Mouse (Mus musculus): ENCODE results near the gene Ranbp3l. TPM values are rescaled to one million over a fixed set of nuclear protein-coding genes. Genes with fewer than 3 reads are reported as not detected.

Ranbp3l gene
- polyA plus RNA-seq, 1 experiment from 2014 or later = 7.6 TPM

GRCm38 (mm10) chr15:9087895-9088682 is 120.3 kb downstream of the Ranbp3l start:
- Histone ChIP-seq H3K4me3 (no peak overlapping the region), H3K9me3 (no peaks in the 10 kb centered on the region), H3K27me3 (no peaks in the 10 kb centered on the region), H3K4me1 (replicated peaks) (no peaks in the 10 kb centered on the region), H3K27ac (replicated peaks) (no peak overlapping the region), H3K9ac (no peak overlapping the region), H3K36me3 (peaks cover 50% of the 10 kb centered on the region), H3K4me2 (no peak overlapping the region)
- ATAC-seq (ENCODE audit: low read depth) = no peak
- 86% methylated on average over 17 of the region's 17 CpGs for WGBS

GRCm38 (mm10) chr15:9088683-9089072 is 120.9 kb downstream of the Ranbp3l start:
- Histone ChIP-seq H3K9ac (no peak overlapping the region), H3K27ac (replicated peaks) (no peak overlapping the region), H3K4me1 (replicated peaks) (no peaks in the 10 kb centered on the region), H3K9me3 (no peaks in the 10 kb centered on the region), H3K36me3 (peaks cover 56% of the 10 kb centered on the region), H3K4me2 (no peak overlapping the region), H3K27me3 (no peaks in the 10 kb centered on the region), H3K4me3 (no peak overlapping the region)
- no peak for ATAC-seq (ENCODE audit: low read depth)
- WGBS = 60% methylated on average over 8 of the region's 8 CpGs

- Histone ChIP-seq H3K9ac (no peak overlapping the region), H3K4me2 (no peak overlapping the region), H3K27me3 (no peaks in the 10 kb centered on the region), H3K27ac (replicated peaks) (no peak overlapping the region), H3K4me3 (no peak overlapping the region), H3K36me3 (peaks cover 62% of the 10 kb centered on the region), H3K9me3 (no peaks in the 10 kb centered on the region), H3K4me1 (replicated peaks) (peaks cover 3% of the 10 kb centered on the region)
- 8% methylated on average over 2 of the region's 2 CpGs for WGBS
- ATAC-seq (ENCODE audit: low read depth) = no peak
Measured at GRCm38 (mm10) chr15:9089136-9089720, 121.5 kb downstream of the Ranbp3l start.

GRCm38 (mm10) chr15:9090662-9091061 is 122.9 kb downstream of the Ranbp3l start:
- ATAC-seq (ENCODE audit: low read depth) = no peak
- peaks cover 7% of the 10 kb centered on the region for H3K4me1 ChIP-seq (replicated peaks)
- WGBS = 97% methylated on average over 5 of the region's 5 CpGs
- H3K9me3 ChIP-seq = no peaks in the 10 kb centered on the region
- H3K9ac ChIP-seq = no peak overlapping the region
- no peaks in the 10 kb centered on the region for H3K27me3 ChIP-seq
- peaks cover 63% of the 10 kb centered on the region for H3K36me3 ChIP-seq
- H3K4me3 ChIP-seq = no peak overlapping the region
- H3K4me2 ChIP-seq = no peak overlapping the region
- H3K27ac ChIP-seq (replicated peaks) = no peak overlapping the region

GRCm38 (mm10) chr15:9093598-9094365 is 126.0 kb downstream of the Ranbp3l start:
- peak overlapping the region; percentile 35 for H3K4me2 ChIP-seq
- no peak overlapping the region for H3K4me3 ChIP-seq
- H3K4me1 ChIP-seq (replicated peaks) = peaks cover 7% of the 10 kb centered on the region
- 77% methylated on average over 11 of the region's 11 CpGs for WGBS
- no peaks in the 10 kb centered on the region for H3K9me3 ChIP-seq
- no peaks in the 10 kb centered on the region for H3K27me3 ChIP-seq
- 0 out of 2 replicates have a peak, but pooled peaks have one; percentile 5 for ATAC-seq (ENCODE audit: low read depth)
- peaks cover 45% of the 10 kb centered on the region for H3K36me3 ChIP-seq
- no peak overlapping the region for H3K9ac ChIP-seq
- no peak overlapping the region for H3K27ac ChIP-seq (replicated peaks)

DNA sequence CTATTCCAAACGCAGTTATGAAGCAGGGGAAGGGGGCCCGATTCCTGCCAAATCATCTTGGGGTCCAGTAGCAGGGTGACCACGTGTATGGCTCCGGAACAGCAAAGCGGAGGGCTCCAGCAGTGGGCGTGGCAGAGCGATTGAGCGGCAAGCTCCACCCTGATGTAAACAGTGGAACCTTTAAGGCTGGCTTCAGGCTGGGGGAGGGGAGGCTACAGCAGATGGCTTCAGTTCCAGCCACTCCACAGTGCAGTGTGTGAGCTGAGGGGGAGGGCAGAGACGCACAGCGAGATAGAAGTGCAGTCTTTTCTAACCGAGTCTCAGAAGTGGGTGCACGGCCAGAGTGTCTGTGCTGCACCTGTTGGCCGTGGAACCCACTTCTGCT is 126.6 kb downstream of the Ranbp3l start:
- 20% methylated on average over 13 of the region's 13 CpGs for WGBS
- no peaks in the 10 kb centered on the region for H3K9me3 ChIP-seq

DNA sequence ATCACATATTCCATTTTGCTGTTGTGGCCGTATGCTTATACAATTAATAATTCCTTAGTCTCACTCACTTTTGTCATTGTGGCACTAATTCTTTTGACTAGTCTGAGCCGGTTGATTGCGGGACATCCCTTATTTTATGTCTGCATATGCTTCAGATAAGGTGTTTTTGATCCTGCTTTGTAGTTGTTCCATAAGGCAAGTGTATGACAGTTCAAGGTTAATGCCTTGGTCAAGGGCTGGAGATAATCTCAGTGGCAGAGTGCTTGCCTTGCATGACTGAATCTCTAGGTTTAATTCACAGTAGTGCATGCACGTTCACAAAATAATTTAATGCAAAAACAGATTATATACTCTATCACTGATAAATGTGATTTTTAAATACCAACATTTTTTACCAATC is 129.1 kb downstream of the Ranbp3l start:
- 92% methylated on average over 4 of the region's 4 CpGs for WGBS
- peaks cover 54% of the 10 kb centered on the region for H3K36me3 ChIP-seq
- H3K4me1 ChIP-seq (replicated peaks) = peaks cover 11% of the 10 kb centered on the region
- no peaks in the 10 kb centered on the region for H3K27me3 ChIP-seq
- ATAC-seq (ENCODE audit: low read depth) = no peak
- H3K4me3 ChIP-seq = no peak overlapping the region
- H3K27ac ChIP-seq (replicated peaks) = no peak overlapping the region
- H3K9ac ChIP-seq = no peak overlapping the region
- H3K4me2 ChIP-seq = no peak overlapping the region
- H3K9me3 ChIP-seq = no peaks in the 10 kb centered on the region

More for the DNA sequence above, 126.6 kb downstream of the Ranbp3l start:
- peak; percentile 89 for ATAC-seq (ENCODE audit: low read depth)
- H3K27me3 ChIP-seq = no peaks in the 10 kb centered on the region
- H3K4me3 ChIP-seq = no peak overlapping the region
- peak overlapping the region; percentile 35 for H3K4me2 ChIP-seq
- H3K36me3 ChIP-seq = peaks cover 45% of the 10 kb centered on the region
- 0 out of 2 replicates have a peak overlapping the region, but pooled peaks have one; percentile 2 for H3K9ac ChIP-seq
- H3K4me1 ChIP-seq (replicated peaks) = peaks cover 7% of the 10 kb centered on the region
- no peak overlapping the region for H3K27ac ChIP-seq (replicated peaks)

- Histone ChIP-seq H3K4me2 (no peak overlapping the region), H3K9me3 (no peaks in the 10 kb centered on the region), H3K9ac (no peak overlapping the region), H3K27ac (replicated peaks) (0 out of 2 replicates have a peak overlapping the region, but pooled peaks have one; percentile 2), H3K27me3 (no peaks in the 10 kb centered on the region), H3K4me1 (replicated peaks) (0 out of 2 replicates have a peak, but pooled peaks cover 4% of the 10 kb centered on the region), H3K4me3 (no peak overlapping the region), H3K36me3 (peaks cover 65% of the 10 kb centered on the region)
- peak; percentile 36; the same call in 1 of the 2 replicates for ATAC-seq (ENCODE audit: low read depth)
- WGBS = 83% methylated on average over 10 of the region's 10 CpGs
Measured at GRCm38 (mm10) chr15:9100446-9101077, 132.8 kb downstream of the Ranbp3l start.

- H3K9me3 ChIP-seq = no peaks in the 10 kb centered on the region
- H3K27ac ChIP-seq (replicated peaks) = no peak overlapping the region
- H3K27me3 ChIP-seq = no peaks in the 10 kb centered on the region
- H3K4me3 ChIP-seq = no peak overlapping the region
- H3K9ac ChIP-seq = no peak overlapping the region
- no peaks in the 10 kb centered on the region for H3K4me1 ChIP-seq (replicated peaks)
- ATAC-seq (ENCODE audit: low read depth) = no peak
- peaks cover 58% of the 10 kb centered on the region for H3K36me3 ChIP-seq
- H3K4me2 ChIP-seq = no peak overlapping the region
- 72% methylated on average over 13 of the region's 13 CpGs for WGBS
Measured at GRCm38 (mm10) chr15:9106303-9107074, 138.7 kb downstream of the Ranbp3l start.

DNA sequence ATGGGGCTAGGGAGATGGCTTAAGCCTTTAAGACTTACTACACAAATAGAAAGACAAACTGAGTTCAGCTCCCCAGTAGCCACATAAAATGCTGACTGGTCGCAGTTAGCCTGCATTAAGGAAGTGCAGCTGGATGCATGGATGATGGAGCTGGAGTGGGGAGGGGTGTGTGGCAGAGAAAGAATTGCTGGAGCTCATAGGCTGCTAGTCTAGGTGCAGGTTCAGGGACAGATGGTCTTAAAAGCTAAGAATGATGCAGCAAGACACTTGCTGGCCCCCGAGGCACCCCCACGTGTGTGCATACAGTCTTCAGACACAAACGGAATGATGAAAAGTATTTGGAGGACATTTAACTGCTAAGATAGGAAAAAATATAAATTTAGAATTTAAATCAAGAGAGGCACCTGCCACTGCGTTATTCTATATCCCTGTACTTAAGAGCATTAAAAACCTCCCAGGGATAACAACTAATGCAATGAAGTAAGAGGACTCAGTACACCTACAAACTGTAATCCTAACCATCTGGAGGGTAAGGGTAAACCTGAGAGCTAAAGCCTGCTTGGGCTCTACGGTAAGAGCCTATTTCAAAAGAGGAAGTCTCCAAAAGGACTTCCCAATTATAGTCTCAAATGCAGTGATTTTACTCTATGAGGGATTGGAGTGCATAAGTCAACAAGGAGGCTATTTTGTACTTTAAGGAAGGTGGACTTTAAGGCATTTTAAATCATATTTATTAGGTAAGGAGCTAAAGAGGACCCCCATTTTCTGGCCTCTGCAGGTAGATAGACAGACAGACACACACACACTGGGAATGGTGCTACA is 143.0 kb downstream of the Ranbp3l start:
- no peak overlapping the region for H3K4me3 ChIP-seq
- no peak overlapping the region for H3K9ac ChIP-seq
- 84% methylated on average over 6 of the region's 6 CpGs for WGBS

More for the DNA sequence above, 143.0 kb downstream of the Ranbp3l start:
- Histone ChIP-seq H3K9me3 (no peaks in the 10 kb centered on the region), H3K4me2 (no peak overlapping the region), H3K27ac (replicated peaks) (no peak overlapping the region), H3K27me3 (no peaks in the 10 kb centered on the region), H3K36me3 (peaks cover 60% of the 10 kb centered on the region), H3K4me1 (replicated peaks) (no peaks in the 10 kb centered on the region)
- ATAC-seq (ENCODE audit: low read depth) = no peak
